Mouse (Mus musculus) lung, adult 2 months (tissue): ENCODE data around the gene Btnl9. TPM values are rescaled to one million over a fixed set of nuclear protein-coding genes. Genes with fewer than 3 reads are reported as not detected.
"Not testable (repeated sequence)": the region's sequence is repeated elsewhere in the genome, so short reads cannot be mapped to it uniquely, and the experiment has no call there.

Source experiments
- DNase-seq: peaks from one replicate; pipeline ENCODE4 v3.0.0; 2022
- H3K4me1 ChIP-seq: fragments of 200-500 bp; 2 replicates; pipeline ENCODE4 v1.6.1; 2011; ENCODE audit warnings: low read length; ENCODE audit not compliant: control insufficient read depth, insufficient read depth
- H3K4me3 ChIP-seq: fragments of 200-500 bp; replicated peaks from 2 replicates; pipeline ENCODE3; 2011; ENCODE audit warnings: low read depth, mild to moderate bottlenecking, control low read depth, low read length; ENCODE audit errors: extremely low read depth
- CTCF ChIP-seq: fragments of 200-500 bp; IDR thresholded peaks from 2 replicates; pipeline ENCODE4 v1.5.1; 2011; ENCODE audit warnings: mild to moderate bottlenecking, low read length, control low read depth; ENCODE audit not compliant: insufficient read depth
- POLR2A ChIP-seq: fragments of 200-500 bp; IDR thresholded peaks from 2 replicates; pipeline ENCODE4 v1.6.1; 2011; ENCODE audit warnings: low read depth, mild to moderate bottlenecking, control low read depth, low read length, borderline replicate concordance; ENCODE audit errors: extremely low read depth
- WGBS: fragments of 180-500 bp; shearing (Covaris S2); methylation state at CpG from one replicate; pipeline ENCODE4 v1.1.7; 2018; 5-methylcytosine and 5-hydroxymethylcytosine counted together
- polyA plus RNA-seq: library from polyadenylated mRNA; depleted of rRNA; stranded (reverse); fragments of >200 nt; gene quantifications from 2 replicates; pipeline ENCODE4 v1.2.3, GENCODE M21; 2012

The Btnl9 gene
- polyA plus RNA-seq, 1 experiment, result 1.6 TPM

- Histone ChIP-seq H3K4me3 (no peak overlapping the region), H3K4me1 (no peaks in the 10 kb centered on the region)
- no peak for DNase-seq
- 70% methylated on average over 10 of the region's 10 CpGs for WGBS
- TF ChIP-seq CTCF (no peak), POLR2A (no peak)
These were observed 742 bp upstream of the Btnl9 start for GRCm38 (mm10) chr11:49187701-49188100.

GRCm38 (mm10) chr11:49186452-49186851 lies 507 bp downstream of the Btnl9 start:
- Histone ChIP-seq H3K4me3 (no peak overlapping the region), H3K4me1 (no peaks in the 10 kb centered on the region)
- 76% methylated on average over 6 of the region's 6 CpGs for WGBS
- DNase-seq, result no peak
- TF ChIP-seq CTCF (no peak), POLR2A (no peak)

- DNase-seq, result no peak
- no peak overlapping the region for H3K4me3 ChIP-seq
- no peaks in the 10 kb centered on the region for H3K4me1 ChIP-seq
- TF ChIP-seq CTCF (no peak), POLR2A (no peak)
- WGBS, result 55% methylated on average over 1 of the region's 1 CpGs
These were observed 3.8 kb downstream of the Btnl9 start for GRCm38 (mm10) chr11:49183172-49183571.

- not testable (repeated sequence) for DNase-seq, H3K4me3 ChIP-seq, H3K4me1 ChIP-seq
- 69% methylated on average over 4 of the region's 4 CpGs for WGBS
These were observed 10.7 kb downstream of the Btnl9 start for GRCm38 (mm10) chr11:49176047-49176779.

- TF ChIP-seq POLR2A, result no peak
- no peak for TF ChIP-seq CTCF
- Histone ChIP-seq H3K4me3 (no peak overlapping the region), H3K4me1 (no peaks in the 10 kb centered on the region; the same call in 1 of the 2 replicates)
- 80% methylated on average over 8 of the region's 8 CpGs for WGBS
- DNase-seq, result no peak
These were observed 11.6 kb downstream of the Btnl9 start for GRCm38 (mm10) chr11:49175345-49175744.

GRCm38 (mm10) chr11:49170576-49170975 lies 16.4 kb downstream of the Btnl9 start:
- no peak for DNase-seq
- TF ChIP-seq CTCF (no peak), POLR2A (no peak)
- no peak overlapping the region for H3K4me3 ChIP-seq
- no peaks in the 10 kb centered on the region; the same call in 1 of the 2 replicates for H3K4me1 ChIP-seq
- 87% methylated on average over 4 of the region's 4 CpGs for WGBS

- Histone ChIP-seq H3K4me1 (no peaks in the 10 kb centered on the region; the same call in 1 of the 2 replicates), H3K4me3 (no peak overlapping the region)
- DNase-seq, result no peak
- WGBS, result 11% methylated on average over 50 of the region's 50 CpGs
- TF ChIP-seq CTCF (no peak), POLR2A (no peak)
These were observed 17.9 kb downstream of the Btnl9 start for GRCm38 (mm10) chr11:49168839-49169611.

- DNase-seq, result no peak
- H3K4me1 ChIP-seq, result no peaks in the 10 kb centered on the region
- TF ChIP-seq POLR2A (no peak), CTCF (no peak)
- no peak overlapping the region for H3K4me3 ChIP-seq
- WGBS, result 68% methylated on average over 2 of the region's 2 CpGs
These were observed 29.8 kb downstream of the Btnl9 start for GRCm38 (mm10) chr11:49156821-49157814.

GRCm38 (mm10) chr11:49154077-49154476 lies 32.9 kb downstream of the Btnl9 start, which contains the start of gene Olfr1394:
Olfr1394 (plus strand) TSS chr11:49154377.
- no peak within 1 kb of the TSS for H3K4me3 ChIP-seq
- H3K4me1 ChIP-seq, result no peaks in the 10 kb centered on the region
- TF ChIP-seq POLR2A (no peak), CTCF (no peak)
- WGBS, result 77% methylated on average over 1 of the region's 1 CpGs
- DNase-seq, result no peak
